Mouse (Mus musculus): ENCODE measurements around the gene Tlx1. TPM values are rescaled to one million over a fixed set of nuclear protein-coding genes. Genes with fewer than 3 reads are reported as not detected.

The Tlx1 gene
- 1.7 and 1.9 TPM in 2 replicates for polyA plus RNA-seq (2014; fragmentation: Nextera tagmentation; extraction: Ambion mirVana)

DNA sequence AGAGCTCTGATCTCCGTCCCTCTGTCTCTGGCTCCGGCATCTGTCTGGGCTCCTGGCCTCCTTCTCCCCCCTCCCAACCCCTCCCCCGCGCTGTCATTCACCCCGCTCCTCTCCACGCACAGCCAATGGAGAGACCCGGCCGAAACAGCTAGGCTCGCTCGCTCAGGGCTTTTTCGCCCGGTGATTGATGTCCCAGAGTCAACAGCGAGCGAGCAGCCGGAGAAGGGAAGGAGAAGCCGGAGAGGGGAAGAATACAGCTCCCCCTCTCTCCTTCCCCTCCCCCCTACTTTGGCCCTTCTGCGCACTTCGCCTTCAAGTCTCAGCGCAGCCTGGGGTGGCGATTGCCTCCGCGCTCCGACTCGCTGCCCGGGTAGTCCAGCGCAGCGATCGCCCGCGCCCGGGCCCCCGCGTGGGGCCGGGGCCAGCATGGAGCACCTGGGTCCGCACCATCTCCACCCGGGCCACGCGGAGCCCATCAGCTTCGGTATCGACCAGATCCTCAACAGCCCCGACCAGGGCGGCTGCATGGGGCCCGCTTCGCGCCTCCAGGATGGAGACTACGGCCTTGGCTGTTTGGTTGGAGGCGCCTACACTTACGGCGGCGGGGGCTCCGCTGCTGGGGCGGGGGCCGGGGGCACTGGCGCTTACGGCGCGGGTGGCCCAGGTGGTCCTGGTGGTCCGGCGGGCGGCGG lies at the start of gene Tlx1:
TSS of gene Tlx1 (plus strand) at position 191 of the 692 bp plus-strand sequence.
- Histone ChIP-seq H3K4me1 (ENCODE audit: control insufficient read depth, insufficient read depth, low read length) (peaks cover 3% of the 10 kb centered on the region; the same call in 1 of the 2 replicates), H3K9me3 (ENCODE audit: control insufficient read depth, low read length) (peaks cover 7% of the 10 kb centered on the region; the same call in 1 of the 2 replicates), H3K27me3 (replicated peaks; ENCODE audit: control insufficient read depth, insufficient read depth, low read length) (peaks cover 99% of the 10 kb centered on the region), H3K9ac (ENCODE audit: low read depth, low read length) (peak within 1 kb of the TSS; percentile 53), H3K4me2 (ENCODE audit: low read depth, low read length) (peak within 1 kb of the TSS; percentile 59), H3K27ac (replicated peaks; ENCODE audit: low read depth, low read length) (no peak within 1 kb of the TSS; the same call in 1 of the 2 replicates), H3K36me3 (ENCODE audit: control insufficient read depth, insufficient read depth, low read length) (no peaks in the 10 kb centered on the region), H3K4me3 (ENCODE audit: low read depth, low read length) (peak within 1 kb of the TSS; percentile 35)
- no peak for DNase-seq (ENCODE audit: low spot score)
- WGBS = under 1% methylated on average over 46 of the region's 61 CpGs
- ATAC-seq (ENCODE audit: low read depth) = peak; percentile 62; the same call in 1 of the 2 replicates

GRCm38 (mm10) chr19:45105591-45105990 lies 44.9 kb upstream of the Tlx1 start:
- Histone ChIP-seq H3K4me2 (ENCODE audit: low read depth, low read length) (no peak overlapping the region), H3K9ac (ENCODE audit: low read depth, low read length) (no peak overlapping the region), H3K4me3 (ENCODE audit: low read depth, low read length) (no peak overlapping the region), H3K27me3 (replicated peaks; ENCODE audit: control insufficient read depth, insufficient read depth, low read length) (peaks cover 29% of the 10 kb centered on the region), H3K9me3 (ENCODE audit: control insufficient read depth, low read length) (no peaks in the 10 kb centered on the region), H3K27ac (replicated peaks; ENCODE audit: low read depth, low read length) (no peak overlapping the region), H3K4me1 (ENCODE audit: control insufficient read depth, insufficient read depth, low read length) (no peaks in the 10 kb centered on the region), H3K36me3 (ENCODE audit: control insufficient read depth, insufficient read depth, low read length) (no peaks in the 10 kb centered on the region)
- ATAC-seq (ENCODE audit: low read depth) (no peak), DNase-seq (ENCODE audit: low spot score) (no peak)
- WGBS = 7% methylated on average over 1 of the region's 1 CpGs

GRCm38 (mm10) chr19:45106689-45107088 lies 43.8 kb upstream of the Tlx1 start:
- no peaks in the 10 kb centered on the region for H3K9me3 ChIP-seq (ENCODE audit: control insufficient read depth, low read length)
- H3K9ac ChIP-seq (ENCODE audit: low read depth, low read length) = no peak overlapping the region
- WGBS = 47% methylated on average over 6 of the region's 6 CpGs
- no peak overlapping the region for H3K27ac ChIP-seq (replicated peaks; ENCODE audit: low read depth, low read length)
- no peak for ATAC-seq (ENCODE audit: low read depth)
- peaks cover 29% of the 10 kb centered on the region for H3K27me3 ChIP-seq (replicated peaks; ENCODE audit: control insufficient read depth, insufficient read depth, low read length)
- H3K36me3 ChIP-seq (ENCODE audit: control insufficient read depth, insufficient read depth, low read length) = no peaks in the 10 kb centered on the region
- H3K4me1 ChIP-seq (ENCODE audit: control insufficient read depth, insufficient read depth, low read length) = no peaks in the 10 kb centered on the region
- H3K4me3 ChIP-seq (ENCODE audit: low read depth, low read length) = no peak overlapping the region
- no peak overlapping the region for H3K4me2 ChIP-seq (ENCODE audit: low read depth, low read length)
- no peak for DNase-seq (ENCODE audit: low spot score)

DNA sequence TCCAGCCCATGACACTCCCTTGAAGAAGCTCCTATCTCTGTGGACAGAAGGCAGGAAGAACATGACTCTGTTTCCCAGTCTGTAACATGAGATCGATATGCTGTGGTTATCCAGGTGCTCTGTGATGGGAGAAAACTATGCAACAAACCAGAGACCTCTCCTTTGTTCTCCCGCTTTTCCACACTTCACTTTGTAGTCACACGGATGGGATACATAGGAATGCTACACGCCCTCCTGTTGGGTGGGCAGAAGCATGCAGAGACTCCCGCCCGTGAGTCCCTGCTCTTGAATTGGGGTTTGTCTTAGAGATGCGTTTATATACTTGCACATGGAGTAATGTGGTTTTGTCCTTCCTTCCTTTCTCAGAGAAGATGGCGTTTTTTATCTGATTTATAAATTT lies 39.8 kb upstream of the Tlx1 start:
- Histone ChIP-seq H3K4me1 (ENCODE audit: control insufficient read depth, insufficient read depth, low read length) (no peaks in the 10 kb centered on the region; the same call in 1 of the 2 replicates), H3K4me3 (ENCODE audit: low read depth, low read length) (no peak overlapping the region), H3K9me3 (ENCODE audit: control insufficient read depth, low read length) (no peaks in the 10 kb centered on the region), H3K27ac (replicated peaks; ENCODE audit: low read depth, low read length) (no peak overlapping the region), H3K4me2 (ENCODE audit: low read depth, low read length) (no peak overlapping the region), H3K9ac (ENCODE audit: low read depth, low read length) (no peak overlapping the region), H3K27me3 (replicated peaks; ENCODE audit: control insufficient read depth, insufficient read depth, low read length) (no peaks in the 10 kb centered on the region), H3K36me3 (ENCODE audit: control insufficient read depth, insufficient read depth, low read length) (no peaks in the 10 kb centered on the region)
- DNase-seq (ENCODE audit: low spot score) (no peak), ATAC-seq (ENCODE audit: low read depth) (no peak)
- 67% methylated on average over 8 of the region's 8 CpGs for WGBS

DNA sequence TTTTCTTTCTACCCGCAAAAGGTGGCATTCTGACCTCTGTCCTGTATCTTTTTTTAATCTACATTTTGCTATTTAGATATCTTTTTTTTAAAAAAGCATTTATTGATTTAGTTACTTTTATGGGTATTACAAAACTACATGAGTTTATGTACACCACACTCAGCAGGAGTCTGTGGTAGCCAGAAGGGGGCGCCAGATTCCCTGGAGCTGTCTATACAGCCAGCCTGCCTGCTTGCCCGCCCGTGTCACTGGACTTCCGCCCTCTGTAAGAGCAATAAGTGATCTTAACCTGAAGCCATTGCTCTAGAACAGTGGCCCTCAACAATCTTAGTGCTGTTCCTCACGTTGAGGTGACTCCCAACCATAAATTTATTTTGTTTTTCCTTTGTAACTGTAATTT lies 38.0 kb upstream of the Tlx1 start:
- H3K9me3 ChIP-seq (ENCODE audit: control insufficient read depth, low read length) = no peaks in the 10 kb centered on the region
- no peak overlapping the region for H3K4me3 ChIP-seq (ENCODE audit: low read depth, low read length)
- H3K4me1 ChIP-seq (ENCODE audit: control insufficient read depth, insufficient read depth, low read length) = no peaks in the 10 kb centered on the region; the same call in 1 of the 2 replicates
- H3K27ac ChIP-seq (replicated peaks; ENCODE audit: low read depth, low read length) = no peak overlapping the region
- H3K4me2 ChIP-seq (ENCODE audit: low read depth, low read length) = no peak overlapping the region
- H3K9ac ChIP-seq (ENCODE audit: low read depth, low read length) = no peak overlapping the region
- 0 out of 2 replicates have a peak, but pooled peaks cover 3% of the 10 kb centered on the region for H3K27me3 ChIP-seq (replicated peaks; ENCODE audit: control insufficient read depth, insufficient read depth, low read length)
- H3K36me3 ChIP-seq (ENCODE audit: control insufficient read depth, insufficient read depth, low read length) = no peaks in the 10 kb centered on the region
- DNase-seq (ENCODE audit: low spot score) (no peak), ATAC-seq (ENCODE audit: low read depth) (no peak)
- 81% methylated on average over 6 of the region's 6 CpGs for WGBS

GRCm38 (mm10) chr19:45113791-45114460 lies 36.6 kb upstream of the Tlx1 start:
- ATAC-seq (ENCODE audit: low read depth) = no peak
- peak; percentile 21 for DNase-seq (ENCODE audit: low spot score)
- 2% methylated on average over 12 of the region's 18 CpGs for WGBS
- H3K27ac ChIP-seq (replicated peaks; ENCODE audit: low read depth, low read length) = no peak overlapping the region
- no peak overlapping the region for H3K4me3 ChIP-seq (ENCODE audit: low read depth, low read length)
- no peak overlapping the region for H3K9ac ChIP-seq (ENCODE audit: low read depth, low read length)
- H3K4me2 ChIP-seq (ENCODE audit: low read depth, low read length) = no peak overlapping the region
- no peaks in the 10 kb centered on the region; the same call in 1 of the 2 replicates for H3K4me1 ChIP-seq (ENCODE audit: control insufficient read depth, insufficient read depth, low read length)
- no peaks in the 10 kb centered on the region for H3K36me3 ChIP-seq (ENCODE audit: control insufficient read depth, insufficient read depth, low read length)
- H3K9me3 ChIP-seq (ENCODE audit: control insufficient read depth, low read length) = no peaks in the 10 kb centered on the region
- 0 out of 2 replicates have a peak, but pooled peaks cover 3% of the 10 kb centered on the region for H3K27me3 ChIP-seq (replicated peaks; ENCODE audit: control insufficient read depth, insufficient read depth, low read length)

DNA sequence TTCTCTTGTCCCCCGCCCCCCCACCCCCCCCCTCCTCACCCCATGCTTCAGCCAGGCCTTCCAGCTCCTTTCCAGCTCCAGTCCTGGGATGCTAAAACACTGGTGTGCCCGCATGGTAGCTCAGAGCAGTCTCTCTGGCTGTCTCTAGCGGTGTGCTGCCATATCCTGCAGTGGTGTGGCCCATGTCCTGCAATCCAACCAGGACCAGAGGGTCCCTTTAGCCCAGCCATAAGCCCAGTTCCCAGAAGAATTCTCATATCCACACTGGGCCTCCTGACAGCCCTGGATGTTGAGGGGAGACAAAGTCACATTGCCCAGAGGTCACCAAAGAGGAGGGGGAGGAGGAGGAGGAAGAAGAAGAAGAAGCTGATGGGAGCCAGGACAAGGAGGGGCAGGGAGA lies 35.7 kb upstream of the Tlx1 start:
- H3K36me3 ChIP-seq (ENCODE audit: control insufficient read depth, insufficient read depth, low read length) = no peaks in the 10 kb centered on the region
- no peak overlapping the region for H3K4me2 ChIP-seq (ENCODE audit: low read depth, low read length)
- 0 out of 2 replicates have a peak, but pooled peaks cover 3% of the 10 kb centered on the region for H3K27me3 ChIP-seq (replicated peaks; ENCODE audit: control insufficient read depth, insufficient read depth, low read length)
- H3K4me1 ChIP-seq (ENCODE audit: control insufficient read depth, insufficient read depth, low read length) = no peaks in the 10 kb centered on the region; the same call in 1 of the 2 replicates
- ATAC-seq (ENCODE audit: low read depth) (no peak), DNase-seq (ENCODE audit: low spot score) (no peak)
- 53% methylated on average over 2 of the region's 3 CpGs for WGBS
- no peaks in the 10 kb centered on the region for H3K9me3 ChIP-seq (ENCODE audit: control insufficient read depth, low read length)
- no peak overlapping the region for H3K9ac ChIP-seq (ENCODE audit: low read depth, low read length)
- no peak overlapping the region for H3K4me3 ChIP-seq (ENCODE audit: low read depth, low read length)
- no peak overlapping the region for H3K27ac ChIP-seq (replicated peaks; ENCODE audit: low read depth, low read length)

GRCm38 (mm10) chr19:45116798-45117197 lies 33.7 kb upstream of the Tlx1 start:
- no peaks in the 10 kb centered on the region for H3K9me3 ChIP-seq (ENCODE audit: control insufficient read depth, low read length)
- H3K4me1 ChIP-seq (ENCODE audit: control insufficient read depth, insufficient read depth, low read length) = no peaks in the 10 kb centered on the region; the same call in 1 of the 2 replicates
- DNase-seq (ENCODE audit: low spot score) (peak; percentile 35), ATAC-seq (ENCODE audit: low read depth) (no peak)
- H3K4me2 ChIP-seq (ENCODE audit: low read depth, low read length) = no peak overlapping the region
- no peak overlapping the region for H3K9ac ChIP-seq (ENCODE audit: low read depth, low read length)
- 67% methylated on average over 1 of the region's 1 CpGs for WGBS
- no peak overlapping the region for H3K27ac ChIP-seq (replicated peaks; ENCODE audit: low read depth, low read length)
- 0 out of 2 replicates have a peak, but pooled peaks cover 3% of the 10 kb centered on the region for H3K27me3 ChIP-seq (replicated peaks; ENCODE audit: control insufficient read depth, insufficient read depth, low read length)
- no peak overlapping the region for H3K4me3 ChIP-seq (ENCODE audit: low read depth, low read length)
- H3K36me3 ChIP-seq (ENCODE audit: control insufficient read depth, insufficient read depth, low read length) = no peaks in the 10 kb centered on the region

Measured in embryonic facial prominence, embryonic 14.5 days (tissue).